Mouse (Mus musculus) stomach, postnatal 0 days (tissue): ENCODE data around the gene Mb.

Experiments used
- CTCF ChIP-seq: IDR thresholded peaks from 2 replicates; pipeline ENCODE4 v1.5.1; 2016; ENCODE audit warnings: antibody characterized with exemption, low read depth, mild to moderate bottlenecking, moderate library complexity
- EP300 ChIP-seq: optimal IDR thresholded peaks from 2 replicates; pipeline ENCODE3; 2016; ENCODE audit warnings: antibody characterized with exemption

- TF ChIP-seq EP300 (no peak), CTCF (no peak)
These were observed 44.7 kb upstream of the Mb start for GRCm38 (mm10) chr15:77095216-77095615.
